Mouse (Mus musculus): Measurements from ENCODE around the gene Nek7.

GRCm38 (mm10) chr1:138587812-138588211, 32.1 kb downstream of the Nek7 start:
- no peak for TF ChIP-seq TCF12 (IDR thresholded peaks at IDR 0.05; ENCODE audit: low read depth, low read length)
- no peak for TF ChIP-seq SMC3 (IDR thresholded peaks at IDR 0.05; ENCODE audit: low read depth, low read length)
- no peak for TF ChIP-seq KAT2A (IDR thresholded peaks at IDR 0.05; ENCODE audit: insufficient replicate concordance, low read length)
- TF ChIP-seq CTCF (conservative IDR thresholded peaks at IDR 0.05 in 1 of 2, IDR thresholded peaks at IDR 0.05 in 1 of 2; ENCODE audit: low read depth in 2 of 2, low read length in 2 of 2) = no peak
- no peak for TF ChIP-seq JUND (conservative IDR thresholded peaks at IDR 0.05; ENCODE audit: low read depth, low read length)
- no peak for TF ChIP-seq USF1 (IDR thresholded peaks at IDR 0.05; ENCODE audit: low read depth, low read length)
- no peak for TF ChIP-seq POLR2A (IDR thresholded peaks at IDR 0.05; ENCODE audit: low read depth, low read length)
- no peak for TF ChIP-seq NRF1 (IDR thresholded peaks at IDR 0.05; ENCODE audit: low read depth, low read length)
- no peak for TF ChIP-seq MYC (IDR thresholded peaks at IDR 0.05; ENCODE audit: low read depth, low read length)

All from CH12.LX (cell line).